Mouse (Mus musculus) spleen, postnatal 10 days (tissue): ENCODE data around the gene Acat2.
A peak's percentile ranks its signal among the peaks of the same experiment; 100 is the strongest.
"Not testable (repeated sequence)": the region's sequence is repeated elsewhere in the genome, so short reads cannot be mapped to it uniquely, and the experiment has no call there.

Source experiments
- DNase-seq, 2 experiments: peaks; one replicate each; pipeline ENCODE4 v3.0.0; 2021 to 2022; ENCODE audit warnings: low spot score in 2 of 2

Acat2 gene

DNA sequence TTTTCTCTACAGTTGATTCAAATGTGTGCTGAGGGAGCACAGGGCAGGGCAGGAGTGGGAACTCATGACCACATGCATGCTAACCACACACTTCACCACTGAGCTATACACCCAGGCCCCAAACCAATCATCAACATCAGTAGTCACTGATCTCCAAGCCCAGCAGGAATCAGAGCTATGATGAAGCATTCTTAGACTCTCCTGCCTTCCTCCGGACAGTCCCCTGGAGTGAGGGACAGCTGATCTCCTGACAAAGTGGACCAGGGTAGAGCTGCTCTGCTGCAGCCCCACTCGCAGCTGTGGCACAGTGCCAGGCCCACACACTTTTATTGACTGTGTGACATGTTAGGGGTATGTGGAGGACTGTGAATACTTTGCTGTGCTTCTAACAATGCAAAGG, 1.2 kb downstream of the Acat2 start:
- DNase-seq: not testable (repeated sequence)

GRCm38 (mm10) chr17:12956664-12957063, 3.9 kb downstream of the Acat2 start:
- DNase-seq: no peak

DNA sequence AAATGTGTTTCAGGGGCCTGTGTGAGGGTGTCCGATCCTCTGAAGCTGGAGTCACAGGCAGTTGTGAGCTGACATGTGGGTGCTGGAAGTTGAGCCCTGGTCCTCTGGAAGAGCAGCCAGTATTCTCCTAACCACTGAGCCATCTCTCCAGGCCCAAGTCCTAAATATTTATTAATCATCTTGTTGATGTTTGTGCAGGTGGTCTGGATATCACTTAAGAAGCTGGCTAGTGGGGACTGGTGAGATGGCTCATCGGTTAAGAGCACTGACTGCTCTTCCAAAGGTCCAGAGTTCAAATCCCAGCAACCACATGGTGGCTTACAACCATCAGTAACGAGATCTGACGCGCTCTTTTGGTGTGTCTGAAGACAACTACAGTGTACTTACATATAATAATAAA, 10.9 kb downstream of the Acat2 start:
- DNase-seq: no peak

GRCm38 (mm10) chr17:12942459-12943162, 17.9 kb downstream of the Acat2 start:
- no peak for DNase-seq

DNA sequence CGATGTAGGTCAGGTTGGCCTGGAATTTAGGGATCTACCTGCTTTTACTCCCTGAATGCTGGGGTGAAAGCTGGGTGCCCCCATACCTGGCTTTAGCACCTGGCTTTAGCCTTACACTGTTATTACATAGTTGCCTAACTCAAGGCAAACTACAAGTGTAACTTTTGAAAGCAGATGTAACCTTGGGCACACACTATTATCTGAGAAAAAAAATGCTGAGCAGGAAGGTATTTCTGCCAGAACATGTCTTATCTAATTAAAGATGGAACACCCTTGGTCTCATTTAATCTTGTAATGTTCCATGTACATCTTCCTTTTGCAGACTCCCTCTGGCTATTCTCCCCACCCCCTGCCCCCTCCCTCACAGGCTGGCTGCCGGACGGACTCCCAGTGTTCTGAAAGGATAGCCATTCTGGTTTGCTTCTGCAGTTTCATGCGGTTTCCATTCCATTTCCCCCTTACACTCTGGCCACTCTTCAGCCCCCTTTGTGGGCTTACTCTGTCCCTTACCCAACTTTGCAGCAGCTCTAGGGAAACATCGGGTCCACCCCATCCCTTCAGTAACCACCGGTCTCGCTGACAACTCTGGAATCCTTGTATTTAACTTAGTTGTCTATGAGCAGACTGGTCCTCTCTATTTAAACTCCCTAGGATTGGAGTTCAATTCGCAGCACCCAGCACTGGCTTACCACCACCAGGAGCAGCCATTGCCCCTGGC, 18.8 kb downstream of the Acat2 start:
- DNase-seq: no peak

GRCm38 (mm10) chr17:12940151-12940805, 20.3 kb downstream of the Acat2 start, which contains the start of gene Acat3:
Gene Acat3 (minus strand): TSS chr17:12940600.
- DNase-seq: no peak

GRCm38 (mm10) chr17:12939377-12940148, 21.0 kb downstream of the Acat2 start:
- DNase-seq: not testable (repeated sequence)

DNA sequence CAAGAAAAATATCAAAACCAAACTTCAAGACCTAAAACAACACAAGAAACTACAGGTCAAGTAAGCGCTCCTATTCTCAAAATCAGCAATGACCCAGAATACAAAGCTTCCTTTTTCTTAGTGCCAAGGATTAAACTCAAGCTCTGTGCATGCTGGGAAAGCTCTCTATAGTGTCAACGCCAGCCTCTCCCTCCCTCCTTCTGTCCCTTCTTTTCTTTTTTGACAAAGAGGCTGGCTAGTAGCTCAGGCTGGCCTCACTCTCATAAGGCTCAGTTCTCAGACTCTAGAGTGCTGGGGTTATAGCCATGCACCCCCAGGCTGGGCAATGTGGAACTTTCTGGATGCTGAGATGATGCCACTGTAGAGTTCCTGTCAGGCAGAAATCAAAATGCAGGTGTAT, 22.5 kb downstream of the Acat2 start:
- no peak for DNase-seq

DNA sequence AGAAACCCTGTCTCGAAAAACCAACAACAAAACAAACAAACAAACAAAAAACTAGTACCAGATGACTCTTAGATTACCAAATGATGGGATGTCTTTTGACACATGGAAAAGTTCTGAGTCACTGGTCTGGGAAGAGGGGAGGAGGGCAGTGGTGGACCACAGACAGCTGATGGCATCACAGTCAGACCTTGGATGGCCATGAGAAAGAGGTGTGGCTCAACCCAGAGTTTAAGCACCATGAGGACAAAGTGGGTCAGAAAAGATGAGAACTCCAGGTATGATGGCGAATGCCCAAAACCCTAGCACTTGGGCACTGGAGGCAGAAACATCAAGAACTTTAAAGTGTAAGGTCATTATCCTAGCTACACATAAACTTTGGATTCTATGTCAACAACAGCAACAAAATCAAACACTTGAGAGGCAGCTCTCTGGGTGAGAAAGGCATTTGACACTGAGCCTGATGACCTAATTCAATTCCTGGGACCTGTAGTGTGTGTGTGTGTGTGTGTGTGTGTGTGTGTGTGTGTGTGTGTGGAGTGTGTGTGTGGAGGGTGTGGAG, 23.1 kb downstream of the Acat2 start:
- DNase-seq: no peak

DNA sequence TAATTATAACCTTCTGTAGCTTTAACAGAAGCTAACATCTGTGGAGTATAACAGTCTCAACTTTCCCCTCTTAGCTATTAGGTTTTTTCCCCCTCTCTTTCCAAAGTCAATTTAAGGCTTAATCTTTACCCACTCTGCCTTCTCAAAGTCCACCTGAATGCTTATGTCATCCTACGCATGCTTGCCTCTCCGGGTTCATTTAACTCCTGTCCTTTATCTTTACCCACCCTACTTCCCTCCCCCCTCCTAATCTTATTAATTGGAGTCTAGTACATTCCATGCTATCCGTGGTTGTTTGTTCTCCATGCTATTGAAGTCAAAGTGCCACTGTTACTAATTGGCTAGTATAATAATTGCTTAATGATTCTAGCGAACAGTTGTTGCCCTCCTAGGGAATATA, 24.8 kb downstream of the Acat2 start:
- no peak for DNase-seq

- DNase-seq: not testable (repeated sequence)
These were observed 29.0 kb downstream of the Acat2 start for GRCm38 (mm10) chr17:12931576-12931975.

DNA sequence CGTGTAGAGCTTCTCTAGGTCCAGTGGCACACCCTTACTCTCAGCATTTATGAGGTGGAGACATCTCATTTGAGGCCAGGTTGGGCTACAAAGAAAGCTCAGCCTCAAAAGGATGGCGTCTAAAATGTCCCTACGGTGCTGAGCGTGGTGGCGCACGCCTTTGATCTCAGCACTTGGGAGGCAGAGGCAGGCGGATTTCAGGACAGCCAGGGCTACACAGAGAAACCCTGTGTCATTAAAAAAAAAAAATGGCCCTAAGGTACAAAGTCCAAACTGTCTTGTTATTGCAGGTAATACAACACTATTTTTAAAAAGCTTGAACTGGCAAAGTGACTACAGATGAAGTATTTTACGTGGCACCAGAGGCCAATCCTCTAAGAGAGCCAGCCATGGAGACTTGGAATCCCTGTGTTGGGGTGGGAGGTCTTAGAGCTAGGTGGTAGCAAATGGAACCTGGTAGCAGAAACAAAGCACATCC, 34.8 kb downstream of the Acat2 start:
- no peak for DNase-seq

- DNase-seq: no peak
These were observed 35.5 kb downstream of the Acat2 start for GRCm38 (mm10) chr17:12925001-12925400.

- DNase-seq: no peak
These were observed 39.5 kb downstream of the Acat2 start for GRCm38 (mm10) chr17:12921073-12921472.

- peak in 1 of 2 experiments; percentile 71 for DNase-seq
These were observed 43.8 kb downstream of the Acat2 start for GRCm38 (mm10) chr17:12916588-12917380.

GRCm38 (mm10) chr17:12915881-12916583, 44.5 kb downstream of the Acat2 start, which contains the start of gene Mrpl18:
Gene Mrpl18 (minus strand): TSS chr17:12916345.
- peak; percentile 94 to 99 for DNase-seq

DNA sequence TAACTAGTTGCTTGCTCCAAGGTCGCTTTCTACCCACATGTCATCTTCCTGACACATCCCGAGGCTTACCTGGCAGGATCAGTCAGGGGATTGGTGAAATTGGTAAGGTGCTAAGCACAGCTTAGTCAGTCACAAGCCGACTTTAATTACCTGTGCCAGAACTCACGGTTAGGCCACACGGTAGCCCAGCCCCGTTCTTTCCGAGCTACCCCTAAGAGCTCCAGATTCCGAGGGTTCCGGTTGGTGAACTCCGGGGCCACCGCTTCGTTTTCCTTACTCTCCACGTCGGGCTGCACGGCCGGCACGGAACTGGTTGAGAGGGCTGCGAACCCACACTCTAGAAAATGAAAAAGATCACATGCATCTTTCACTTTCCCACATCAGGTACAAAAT, 45.1 kb downstream of the Acat2 start, which contains the start of gene Tcp1:
Tcp1 (plus strand) TSS at position 214 of the 393 bp plus-strand sequence.
- peak in 1 of 2 experiments; percentile 56 for DNase-seq

DNA sequence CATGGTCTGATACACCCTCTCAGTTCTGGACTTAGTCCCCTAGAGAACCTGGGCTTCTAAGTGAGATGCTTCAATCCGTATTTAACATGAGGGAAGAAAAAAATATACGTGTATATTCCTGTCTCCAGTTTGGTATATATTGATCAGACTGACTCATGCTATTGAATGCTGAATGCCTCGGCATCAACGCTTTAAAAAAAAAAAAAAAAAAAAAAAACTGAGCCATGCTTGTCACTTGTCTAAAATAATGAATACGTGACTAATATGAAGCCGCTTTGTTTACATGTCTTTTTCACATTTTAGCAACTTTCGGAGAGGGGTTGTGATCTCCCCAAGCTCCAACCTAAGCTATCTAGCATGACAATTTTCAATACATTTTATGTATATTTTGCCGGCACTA, 50.2 kb downstream of the Acat2 start:
- no peak for DNase-seq

DNA sequence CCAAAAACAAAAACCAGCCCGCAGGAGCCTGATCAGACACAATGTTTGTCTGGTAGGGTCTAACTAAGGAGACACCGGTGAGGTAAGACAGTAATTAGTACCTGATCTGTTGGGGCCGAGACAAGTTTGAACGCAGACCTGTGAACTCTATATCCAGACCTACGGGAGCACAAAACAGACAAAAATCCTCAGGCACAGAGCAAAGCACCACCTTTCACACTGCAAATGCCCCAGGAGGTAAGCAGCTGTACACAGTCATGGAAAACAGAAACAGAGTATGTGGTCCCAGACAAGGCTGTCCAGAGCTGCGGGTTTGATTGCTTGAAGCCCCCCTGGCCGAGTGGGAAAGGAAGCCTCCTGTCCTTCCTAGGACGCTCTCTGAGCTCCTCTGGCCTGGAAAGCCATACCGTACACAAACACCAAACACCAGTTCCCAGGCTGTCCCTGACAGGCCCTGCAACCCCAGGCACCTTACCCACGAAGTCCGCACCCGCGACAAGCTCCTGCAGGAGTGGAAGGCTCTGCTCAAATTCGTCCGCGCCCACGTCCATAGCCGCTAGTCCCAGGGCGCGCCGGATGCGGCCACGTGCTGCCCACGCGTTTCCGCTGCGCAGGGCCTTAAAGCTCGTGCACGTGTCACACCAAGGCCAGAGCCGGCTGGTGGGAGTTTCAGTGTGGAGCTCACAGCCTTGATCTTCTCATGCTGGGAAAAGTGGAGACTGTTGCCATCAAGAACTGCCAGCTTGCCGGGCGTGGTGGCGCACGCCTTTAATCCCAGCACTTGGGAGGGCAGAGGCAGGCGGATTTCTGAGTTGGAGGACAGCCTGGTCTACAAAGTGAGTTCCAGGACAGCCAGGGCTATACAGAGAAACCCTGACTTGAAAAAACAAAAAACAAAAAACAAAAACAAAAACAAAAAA, 50.9 kb downstream of the Acat2 start, which contains the start of gene Pnldc1:
Pnldc1 (minus strand) TSS at position 870 of the 920 bp plus-strand sequence.
- no peak for DNase-seq
